Mouse (Mus musculus) mouse embryonic stem cell (cell line): ENCODE measurements around the gene Cd83.

ENCODE experiments used
- in situ Hi-C, 2 experiments: fragments of 300-500 bp; cut with MboI; formaldehyde crosslinking; loops; 1 replicate in 1 of 2; 3 replicates in 1 of 2; pipeline ENCODE4 v1.14.3; 2019 to 2020; ENCODE audit warnings: low sequenced_read_pairs in 2 of 2, low pct_unique_long_range_greater_than_20kb in 1 of 2, mixed read lengths in 1 of 2; ENCODE audit not compliant: unreplicated experiment in 1 of 2

Gene Cd83

DNA sequence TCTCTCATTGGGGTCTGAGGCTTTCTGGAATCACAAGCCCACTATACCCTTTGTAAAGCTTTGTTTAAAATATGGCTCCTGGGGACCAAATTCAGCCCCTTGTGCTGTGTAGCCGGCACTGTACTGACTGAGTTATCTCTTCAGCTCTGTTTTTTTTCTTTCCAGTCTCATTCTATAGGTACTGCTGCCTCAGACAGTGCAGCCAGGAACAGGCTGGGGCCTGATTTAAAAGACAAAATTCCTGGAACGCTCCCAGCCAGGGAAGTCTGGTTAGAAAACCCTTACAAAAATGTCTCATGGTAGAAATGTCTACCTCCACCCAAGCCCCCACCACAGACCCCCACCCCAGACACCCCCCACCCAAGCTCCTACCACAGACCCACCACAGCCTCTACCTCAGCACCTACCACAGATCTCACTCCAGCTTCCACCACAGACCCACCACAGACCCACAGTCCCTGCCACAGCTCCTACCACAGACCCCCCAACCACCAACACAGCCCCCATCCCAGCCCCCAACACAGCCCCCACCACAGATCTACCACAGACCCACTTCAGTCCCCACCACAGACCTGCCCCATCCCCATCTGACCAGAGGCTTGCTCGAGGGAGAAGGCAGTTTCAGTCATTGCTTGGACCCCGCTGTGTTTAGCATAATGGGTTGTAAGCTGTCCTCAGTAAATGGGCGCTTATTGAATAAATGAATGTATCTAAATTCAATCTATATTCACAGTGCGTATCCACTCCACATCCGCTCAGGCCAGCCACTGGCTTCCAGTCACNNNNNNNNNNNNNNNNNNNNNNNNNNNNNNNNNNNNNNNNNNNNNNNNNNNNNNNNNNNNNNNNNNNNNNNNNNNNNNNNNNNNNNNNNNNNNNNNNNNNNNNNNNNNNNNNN lies 17.5 kb upstream of the Cd83 start:
- in situ Hi-C loops: no loop called here

DNA sequence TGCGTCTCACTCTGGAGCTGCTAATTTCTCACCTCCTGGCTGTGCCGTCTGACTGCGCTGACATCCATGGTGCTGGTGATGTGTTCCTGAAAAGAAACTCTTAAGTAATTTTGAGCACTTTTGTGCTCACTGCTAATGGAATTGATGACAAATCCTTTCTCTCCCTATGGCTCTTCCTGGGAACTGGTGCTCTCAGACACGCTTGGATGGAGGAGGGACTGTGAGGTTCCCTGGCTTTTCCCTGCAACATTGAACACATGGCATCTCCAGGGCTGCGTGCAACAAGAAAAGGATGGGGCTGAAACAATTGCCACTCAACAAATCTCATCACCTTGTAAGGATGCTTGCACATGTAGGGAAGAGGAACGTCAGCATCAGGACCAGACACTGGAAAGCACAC lies 11.6 kb upstream of the Cd83 start:
- in situ Hi-C loops: no loop called here

DNA sequence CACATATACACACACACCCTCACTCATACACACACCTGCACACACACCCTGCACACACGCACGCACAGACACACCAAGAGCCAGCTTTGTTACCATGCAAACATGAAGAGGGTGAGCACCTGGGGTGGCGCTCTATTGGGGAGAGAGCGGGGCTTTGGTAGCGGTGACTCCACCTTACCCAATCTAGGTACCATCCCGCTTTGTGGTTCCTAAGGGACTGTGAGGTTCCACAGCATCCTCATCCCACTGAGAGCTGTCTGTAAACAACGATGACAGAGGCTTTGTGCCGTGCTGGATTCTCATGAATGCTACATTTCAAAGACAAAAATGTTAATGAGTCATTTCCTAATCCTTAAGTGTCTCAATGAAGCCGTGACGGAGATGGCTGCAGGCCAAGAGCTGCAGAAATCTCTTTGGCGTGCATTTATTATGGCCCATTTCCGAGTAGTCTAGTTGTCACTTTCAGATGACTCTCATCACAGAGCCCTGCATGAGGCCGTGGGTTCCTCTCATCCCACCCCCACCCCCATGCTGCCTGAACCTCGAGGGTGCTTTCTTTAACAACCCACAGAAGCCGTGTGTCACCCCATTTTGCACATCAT lies 10.5 kb upstream of the Cd83 start:
- in situ Hi-C loops: no loop called here

DNA sequence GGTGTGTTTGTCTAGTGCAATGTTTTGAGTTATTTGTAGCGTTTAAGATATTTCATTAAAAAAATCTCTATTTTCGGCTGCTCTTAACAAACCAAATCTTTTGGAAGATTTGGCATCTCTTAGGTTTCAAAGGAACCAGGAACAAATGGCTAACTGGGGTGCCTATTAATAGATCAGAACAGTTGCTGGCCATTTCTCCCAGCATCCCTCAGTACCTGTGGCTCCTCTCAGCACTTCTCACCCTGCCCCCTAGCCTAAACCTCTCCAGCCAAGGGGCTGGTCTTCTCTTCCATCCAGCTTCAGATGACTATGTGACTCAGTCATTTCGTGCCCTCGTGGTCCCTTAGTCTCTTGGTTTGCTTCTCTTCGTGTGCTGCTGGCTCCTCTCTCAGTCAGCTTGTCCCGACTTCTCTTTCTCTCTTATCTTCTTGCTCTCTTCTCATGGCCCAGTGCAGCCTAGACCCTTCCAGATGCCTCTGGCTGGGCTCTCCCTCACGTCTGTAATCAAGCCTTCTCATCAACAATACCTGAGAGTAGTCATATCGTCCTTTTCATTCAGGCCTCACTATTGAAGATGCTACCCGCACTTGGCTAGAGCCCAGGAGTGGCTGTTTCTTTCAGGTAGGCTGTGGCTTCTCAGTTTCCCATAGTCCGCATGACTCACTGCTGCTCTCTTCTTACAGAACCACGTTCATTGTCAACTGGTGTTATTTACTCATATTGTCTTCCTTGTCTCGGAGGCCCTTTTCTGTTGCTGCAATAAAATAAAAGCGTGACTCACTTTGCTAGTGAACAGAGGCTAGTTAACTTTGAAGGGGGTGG lies 9.8 kb upstream of the Cd83 start:
- in situ Hi-C loops: no loop called here

DNA sequence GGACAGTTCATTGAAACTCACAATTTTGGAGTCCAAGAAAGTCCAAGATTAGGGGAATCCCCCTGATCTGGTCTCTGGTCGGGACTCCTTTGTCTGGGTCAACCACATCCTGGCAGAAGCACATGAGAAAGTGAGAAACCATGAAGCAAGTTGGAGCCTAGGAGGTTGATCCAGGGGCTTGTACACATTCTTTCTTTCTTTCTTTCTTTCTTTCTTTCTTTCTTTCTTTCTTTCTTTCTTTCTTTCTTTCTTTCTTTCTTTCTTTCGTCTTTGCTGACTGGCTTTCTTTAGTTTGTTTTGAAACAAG lies 9.2 kb upstream of the Cd83 start:
- in situ Hi-C loops: no loop called here

DNA sequence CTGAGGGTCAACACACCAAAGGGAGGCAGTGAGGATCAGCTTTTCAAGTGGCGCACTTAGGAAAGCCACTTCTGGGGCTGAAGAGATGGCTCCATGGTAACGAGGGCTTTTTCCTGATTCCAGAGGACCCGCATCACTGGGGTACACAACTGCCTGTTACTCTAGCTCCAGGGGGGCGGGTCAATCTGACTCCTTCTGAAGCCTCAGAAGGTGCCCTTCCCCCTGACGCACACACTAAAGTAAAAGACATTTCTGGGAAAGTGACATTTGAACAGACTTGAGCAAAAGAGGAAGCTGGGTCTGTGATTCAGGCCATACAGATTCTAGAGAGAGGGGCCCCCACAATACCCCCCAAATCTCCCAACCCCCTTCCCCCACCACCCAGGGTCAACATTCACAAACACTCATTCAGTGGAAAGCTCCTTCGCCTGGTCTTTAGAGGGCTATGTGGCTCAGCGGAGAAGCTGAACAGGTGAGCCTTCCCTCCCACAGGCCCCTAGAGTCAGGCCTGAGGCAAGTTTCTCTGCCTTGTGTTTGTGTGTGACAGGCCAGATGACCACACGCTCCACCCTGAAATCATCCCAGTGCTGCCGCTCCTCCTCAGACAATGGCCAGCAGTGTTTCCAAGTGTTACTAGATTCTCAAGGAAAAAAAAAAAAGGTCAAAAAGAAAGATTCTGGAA lies 7.1 kb upstream of the Cd83 start:
- in situ Hi-C loops: no loop called here

DNA sequence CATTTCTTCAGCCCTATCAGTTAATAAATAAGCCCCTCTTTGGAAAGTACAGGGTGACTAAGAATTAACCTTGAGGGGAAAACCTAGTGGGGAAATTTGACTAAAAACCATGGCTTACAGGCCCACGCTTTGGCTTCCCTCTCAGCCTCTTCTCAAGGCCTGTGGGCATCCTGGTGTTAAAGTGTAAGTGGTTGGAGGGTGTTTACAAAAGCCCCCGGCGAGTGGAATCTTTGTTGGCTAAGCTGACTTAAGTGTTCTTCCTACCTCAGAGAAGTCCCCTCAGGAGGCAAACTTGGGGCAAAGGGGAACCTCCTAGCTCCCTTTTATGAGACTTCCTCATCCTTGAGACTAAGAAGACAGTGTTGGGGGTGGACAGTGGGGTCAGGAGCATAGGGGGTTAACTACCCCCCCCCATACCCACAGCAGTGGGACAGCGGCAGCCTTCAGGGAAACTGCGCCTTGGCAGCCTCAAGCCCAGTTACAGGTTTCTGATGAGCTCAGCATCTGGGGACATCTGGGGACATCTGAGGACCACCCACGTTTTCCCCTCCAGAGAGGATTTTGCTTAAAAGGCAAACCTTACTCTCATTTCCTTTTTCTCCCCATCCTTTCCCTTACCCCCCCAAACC lies 6.4 kb upstream of the Cd83 start:
- in situ Hi-C loops: no loop called here

DNA sequence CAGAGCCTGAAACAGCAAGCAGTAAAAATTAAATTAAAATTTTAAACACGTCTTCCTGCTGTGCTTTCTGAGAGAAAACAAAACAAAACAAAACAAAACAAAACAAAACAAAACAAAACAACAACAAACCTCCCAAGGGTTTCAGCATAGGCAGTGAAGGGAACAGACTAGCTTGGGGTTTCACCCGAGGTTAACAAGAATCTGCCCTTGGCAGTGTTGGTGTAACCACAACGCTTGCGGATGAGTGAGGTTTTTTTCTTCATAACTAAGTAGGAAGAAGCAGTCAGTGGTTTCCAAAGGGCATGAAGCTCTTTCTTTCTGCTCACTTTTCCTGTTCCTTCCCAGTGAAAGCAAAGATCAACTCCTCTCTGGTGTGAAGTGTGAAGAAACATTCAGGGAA lies 5.6 kb upstream of the Cd83 start:
- in situ Hi-C loops: no loop called here

DNA sequence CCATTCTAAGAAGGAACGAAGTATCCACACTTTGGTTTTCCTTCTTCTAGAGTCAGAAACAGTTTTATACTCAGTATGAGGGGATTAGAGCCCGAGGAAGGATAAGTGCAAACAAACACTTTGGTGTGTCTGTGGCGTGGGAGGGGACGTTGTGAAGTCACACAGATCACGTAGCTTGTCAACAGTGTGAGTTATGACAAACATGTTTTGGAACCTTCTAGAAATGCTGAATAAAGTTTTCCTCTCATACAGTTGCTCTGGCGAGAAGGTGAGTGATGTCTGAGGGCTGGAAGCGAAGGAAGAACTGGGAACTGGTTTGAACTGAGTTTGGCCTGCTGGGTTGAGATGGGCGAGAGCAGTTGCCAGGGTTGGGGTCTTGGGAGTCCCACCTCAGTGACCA lies 4.5 kb upstream of the Cd83 start:
- in situ Hi-C loops: no loop called here

DNA sequence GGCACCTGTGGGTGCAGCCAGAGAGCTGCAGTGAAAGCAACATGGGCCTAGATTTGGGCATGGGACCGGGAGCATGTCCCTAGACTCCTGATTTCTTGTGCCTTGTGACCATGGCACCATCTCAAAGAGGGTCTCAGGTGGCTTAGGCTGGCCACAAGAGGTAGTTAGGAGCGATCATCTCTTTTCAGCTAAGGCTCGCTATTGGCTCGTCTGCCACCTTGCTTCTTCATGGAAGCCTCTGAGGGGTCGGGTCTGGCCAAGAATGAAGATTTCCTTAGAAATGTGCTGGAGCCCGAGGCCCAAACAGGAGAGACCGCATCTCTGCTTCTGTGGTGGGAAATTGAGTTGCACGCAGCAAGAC lies 1.1 kb downstream of the Cd83 start:
- in situ Hi-C loops: no loop called here

DNA sequence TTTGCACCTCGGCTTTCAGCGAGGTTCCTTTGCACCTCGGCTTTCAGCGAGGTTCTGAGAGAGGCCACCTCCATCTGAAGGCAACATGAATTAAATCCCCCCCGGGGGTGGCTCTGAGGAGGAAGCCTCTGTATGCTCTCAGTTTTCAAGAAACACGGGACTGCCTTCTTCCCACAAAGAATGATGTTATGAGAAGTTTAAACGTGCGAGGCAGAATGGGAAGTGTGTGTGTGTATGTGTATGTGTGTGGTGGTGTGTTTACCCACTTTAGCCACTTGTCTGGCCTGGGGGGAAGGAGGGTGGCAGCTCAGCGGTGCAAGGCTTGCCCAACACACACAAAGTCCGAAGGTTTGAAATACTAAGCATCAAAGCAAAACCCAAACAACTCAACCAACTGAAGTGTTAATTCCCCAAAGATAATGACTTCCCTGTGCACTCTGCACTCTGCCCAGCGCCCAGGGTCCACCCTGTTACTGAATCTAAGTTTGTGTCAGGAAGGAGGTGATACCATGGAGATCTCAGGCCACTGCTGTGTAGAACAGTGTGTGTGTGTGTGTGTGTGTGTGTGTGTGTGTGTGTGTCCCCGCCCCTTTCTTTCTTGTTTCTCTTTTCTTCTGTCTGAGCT lies 1.7 kb downstream of the Cd83 start:
- in situ Hi-C loops: no loop called here

DNA sequence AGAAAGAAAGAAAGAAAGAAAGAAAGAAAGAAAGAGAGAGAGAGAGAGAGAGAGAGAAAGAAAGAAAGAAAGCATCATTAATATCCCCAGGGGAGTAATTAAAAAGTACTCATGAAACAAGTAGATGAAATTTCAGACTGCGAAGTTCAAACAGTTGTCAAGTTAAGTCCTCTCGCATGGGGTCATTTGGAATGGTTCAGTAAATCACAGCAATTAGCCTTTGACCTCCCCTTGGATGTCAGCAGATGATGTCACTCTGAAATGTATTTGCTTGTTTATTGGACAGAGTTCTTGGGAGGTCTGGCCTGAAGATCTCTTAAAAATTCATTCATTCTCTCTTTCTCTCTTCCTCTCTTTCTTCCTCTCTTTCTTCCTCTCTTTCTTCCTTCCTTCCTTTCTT lies 2.7 kb downstream of the Cd83 start:
- in situ Hi-C loops: no loop called here

DNA sequence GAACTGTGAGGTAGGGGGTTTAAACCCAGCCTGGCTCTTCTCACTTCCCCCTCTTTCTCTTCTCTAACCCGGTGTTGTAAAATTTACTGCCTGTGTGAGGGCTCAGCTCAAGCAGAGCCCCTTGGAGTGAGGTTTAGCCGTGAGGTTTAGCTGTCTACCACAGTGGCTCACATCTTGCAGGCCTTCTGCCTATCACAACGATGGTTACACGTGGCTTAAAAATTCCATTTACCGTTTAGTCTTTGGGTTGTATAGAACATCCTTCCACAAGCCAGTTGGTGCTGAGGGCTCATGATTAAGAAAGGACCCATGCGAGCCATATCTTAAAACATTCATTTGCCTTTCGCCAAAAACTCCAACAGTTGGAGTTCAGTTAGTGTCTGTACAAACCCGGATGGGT lies 3.5 kb downstream of the Cd83 start:
- in situ Hi-C loops: no loop called here

DNA sequence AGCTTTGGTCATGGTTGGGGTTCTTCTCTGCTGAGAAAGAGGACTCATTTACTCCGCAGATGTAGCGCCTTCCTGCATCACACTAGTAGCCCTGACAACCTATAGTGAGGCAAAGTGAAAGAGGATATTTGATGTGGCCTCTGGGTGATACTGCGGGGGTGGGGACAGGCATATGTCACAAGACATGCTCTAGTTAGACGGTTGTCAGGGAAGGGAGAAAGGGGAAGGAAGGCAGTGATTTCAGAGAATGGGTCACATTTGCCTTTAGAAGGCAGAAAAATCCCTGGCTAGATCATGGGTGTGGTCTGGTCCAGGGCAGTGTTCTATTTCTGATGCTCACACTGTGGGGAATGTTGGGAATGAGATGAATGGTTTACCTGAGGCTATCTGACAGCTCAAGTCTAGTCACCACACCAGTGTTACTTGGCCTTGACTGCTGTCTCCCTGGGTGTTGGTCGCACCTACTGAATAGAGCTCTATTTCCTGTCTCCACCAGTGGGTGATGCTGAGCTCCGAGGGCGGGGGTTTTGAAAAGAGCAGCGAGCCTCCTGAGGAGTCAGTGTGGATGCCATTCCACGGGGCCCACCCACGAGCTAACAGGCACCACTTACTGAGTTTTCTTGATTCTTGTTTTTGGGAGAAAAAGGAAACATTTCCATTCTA lies 4.5 kb downstream of the Cd83 start:
- in situ Hi-C loops: no loop called here

DNA sequence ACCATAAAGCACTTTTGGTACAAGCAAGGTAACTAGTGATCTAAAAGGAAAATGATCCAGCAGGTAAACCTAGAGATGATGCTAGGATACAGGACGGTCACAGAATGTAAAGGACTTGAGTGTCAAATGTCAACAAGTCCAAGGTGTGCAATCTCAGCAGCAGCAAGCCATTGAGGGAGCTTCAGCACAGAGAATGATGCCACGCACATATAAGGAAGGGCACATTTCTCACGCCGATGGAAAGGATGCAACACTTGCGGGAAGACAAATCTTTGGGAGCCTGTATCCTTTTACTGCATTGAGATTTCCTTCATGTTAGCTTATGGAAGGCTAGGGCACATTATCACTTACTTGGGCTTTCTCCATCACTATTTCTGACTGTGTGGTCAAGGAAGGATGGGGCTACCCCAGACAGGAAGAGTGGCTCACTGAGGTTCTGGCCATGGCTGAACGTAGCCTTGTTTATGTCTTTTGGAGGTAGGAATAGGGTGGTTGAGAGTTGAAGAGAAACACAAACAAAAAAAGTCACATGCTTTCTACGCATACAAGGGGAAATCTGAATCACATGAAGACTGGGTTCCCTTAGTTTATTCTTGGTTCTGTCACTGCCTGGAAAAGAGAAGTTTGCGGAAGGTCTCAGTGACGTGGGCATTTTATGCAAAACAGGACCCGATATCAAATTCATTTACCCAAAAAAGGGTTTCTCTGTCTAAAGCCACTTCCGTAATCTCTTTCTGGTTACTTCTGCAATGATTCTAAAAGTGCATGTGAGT lies 5.8 kb downstream of the Cd83 start:
- in situ Hi-C loops: no loop called here

DNA sequence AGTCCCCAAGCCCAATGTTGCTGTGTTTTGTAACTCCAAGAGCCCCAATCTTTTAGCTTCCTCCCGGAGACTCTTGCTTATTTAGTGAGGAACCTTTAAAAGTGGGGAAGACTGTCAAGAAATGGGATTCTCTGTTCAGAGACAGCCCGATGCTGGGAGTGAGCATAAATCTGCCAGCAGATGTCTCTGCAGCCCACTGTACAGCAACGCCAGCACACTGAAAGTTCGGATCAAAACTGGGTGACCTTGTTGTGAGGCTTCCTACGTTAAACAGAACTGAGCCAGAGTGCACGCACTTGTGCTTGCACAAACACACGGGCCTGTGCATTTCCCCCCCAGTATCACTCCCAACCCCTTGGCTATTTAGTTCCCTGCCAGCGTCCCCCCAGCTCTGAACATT lies 10.8 kb downstream of the Cd83 start:
- in situ Hi-C loops: no loop called here

DNA sequence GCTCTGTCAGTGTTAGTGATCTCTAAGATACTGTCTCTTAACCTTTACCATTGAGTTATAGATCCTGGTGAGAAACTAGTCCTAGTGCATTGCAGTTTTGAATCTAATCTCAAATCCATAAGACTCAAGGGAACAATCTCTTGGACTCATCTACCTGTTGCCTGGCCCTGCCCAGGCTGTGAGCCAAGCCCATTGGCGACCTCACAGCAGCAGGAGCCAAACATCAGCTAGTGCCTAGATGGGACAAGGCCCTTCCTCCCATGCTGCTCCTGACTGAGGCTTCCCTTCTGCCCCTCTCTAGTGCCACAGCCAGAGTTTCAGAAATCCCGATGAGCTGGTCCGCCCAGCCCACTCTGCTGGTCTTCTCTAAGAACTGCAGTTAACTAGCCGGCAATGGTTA lies 14.1 kb downstream of the Cd83 start:
- in situ Hi-C loops: no loop called here
